Mouse (Mus musculus): Measurements from ENCODE around the gene Serpina12. TPM values are rescaled to one million over a fixed set of nuclear protein-coding genes. Genes with fewer than 3 reads are reported as not detected.

Serpina12 gene
- polyA plus RNA-seq, 1 experiment from 2014 or later: not detected

GRCm38 (mm10) chr12:104061862-104062261 lies 17.6 kb upstream of the Serpina12 start:
- Histone ChIP-seq H3K4me1 (ENCODE audit: control insufficient read depth, insufficient read depth, low read length) (no peaks in the 10 kb centered on the region), H3K36me3 (ENCODE audit: control insufficient read depth, insufficient read depth, low read length) (no peaks in the 10 kb centered on the region), H3K27me3 (replicated peaks; ENCODE audit: control insufficient read depth, insufficient read depth, low read length) (no peaks in the 10 kb centered on the region), H3K27ac (ENCODE audit: low read length) (no peak overlapping the region), H3K9me3 (ENCODE audit: control insufficient read depth, low read length) (no peaks in the 10 kb centered on the region), H3K4me3 (ENCODE audit: low read length) (no peak overlapping the region), H3K9ac (ENCODE audit: low read depth, low read length) (no peak overlapping the region), H3K4me2 (ENCODE audit: low read depth, low read length) (no peak overlapping the region)
- ATAC-seq: no peak
- 54% methylated on average over 2 of the region's 2 CpGs for WGBS

- Histone ChIP-seq H3K9me3 (ENCODE audit: control insufficient read depth, low read length) (no peaks in the 10 kb centered on the region), H3K4me2 (ENCODE audit: low read depth, low read length) (no peak overlapping the region)
These were observed 15.9 kb upstream of the Serpina12 start for GRCm38 (mm10) chr12:104060126-104060525.

GRCm38 (mm10) chr12:104057531-104057930 lies 13.3 kb upstream of the Serpina12 start:
- H3K27me3 ChIP-seq (replicated peaks; ENCODE audit: control insufficient read depth, insufficient read depth, low read length): no peaks in the 10 kb centered on the region
- ATAC-seq: no peak
- WGBS: 85% methylated on average over 7 of the region's 7 CpGs

More at GRCm38 (mm10) chr12:104060126-104060525, 15.9 kb upstream of the Serpina12 start:
- Histone ChIP-seq H3K27me3 (replicated peaks; ENCODE audit: control insufficient read depth, insufficient read depth, low read length) (no peaks in the 10 kb centered on the region), H3K27ac (ENCODE audit: low read length) (no peak overlapping the region), H3K9ac (ENCODE audit: low read depth, low read length) (no peak overlapping the region), H3K36me3 (ENCODE audit: control insufficient read depth, insufficient read depth, low read length) (no peaks in the 10 kb centered on the region), H3K4me3 (ENCODE audit: low read length) (no peak overlapping the region), H3K4me1 (ENCODE audit: control insufficient read depth, insufficient read depth, low read length) (no peaks in the 10 kb centered on the region)
- WGBS: 79% methylated on average over 6 of the region's 6 CpGs
- ATAC-seq: no peak

GRCm38 (mm10) chr12:104057050-104057449 lies 12.8 kb upstream of the Serpina12 start:
- Histone ChIP-seq H3K9me3 (ENCODE audit: control insufficient read depth, low read length) (no peaks in the 10 kb centered on the region), H3K4me2 (ENCODE audit: low read depth, low read length) (no peak overlapping the region), H3K27ac (ENCODE audit: low read length) (no peak overlapping the region), H3K4me1 (ENCODE audit: control insufficient read depth, insufficient read depth, low read length) (no peaks in the 10 kb centered on the region), H3K9ac (ENCODE audit: low read depth, low read length) (no peak overlapping the region), H3K27me3 (replicated peaks; ENCODE audit: control insufficient read depth, insufficient read depth, low read length) (no peaks in the 10 kb centered on the region), H3K36me3 (ENCODE audit: control insufficient read depth, insufficient read depth, low read length) (no peaks in the 10 kb centered on the region), H3K4me3 (ENCODE audit: low read length) (no peak overlapping the region)
- no peak for ATAC-seq
- 28% methylated on average over 4 of the region's 4 CpGs for WGBS

More at GRCm38 (mm10) chr12:104057531-104057930, 13.3 kb upstream of the Serpina12 start:
- Histone ChIP-seq H3K9me3 (ENCODE audit: control insufficient read depth, low read length) (no peaks in the 10 kb centered on the region), H3K9ac (ENCODE audit: low read depth, low read length) (no peak overlapping the region), H3K36me3 (ENCODE audit: control insufficient read depth, insufficient read depth, low read length) (no peaks in the 10 kb centered on the region), H3K27ac (ENCODE audit: low read length) (no peak overlapping the region), H3K4me1 (ENCODE audit: control insufficient read depth, insufficient read depth, low read length) (no peaks in the 10 kb centered on the region), H3K4me3 (ENCODE audit: low read length) (no peak overlapping the region), H3K4me2 (ENCODE audit: low read depth, low read length) (no peak overlapping the region)

GRCm38 (mm10) chr12:104055755-104056154 lies 11.5 kb upstream of the Serpina12 start:
- Histone ChIP-seq H3K4me3 (ENCODE audit: low read length) (no peak overlapping the region), H3K4me2 (ENCODE audit: low read depth, low read length) (no peak overlapping the region), H3K4me1 (ENCODE audit: control insufficient read depth, insufficient read depth, low read length) (no peaks in the 10 kb centered on the region), H3K9ac (ENCODE audit: low read depth, low read length) (no peak overlapping the region), H3K27ac (ENCODE audit: low read length) (no peak overlapping the region), H3K9me3 (ENCODE audit: control insufficient read depth, low read length) (no peaks in the 10 kb centered on the region), H3K36me3 (ENCODE audit: control insufficient read depth, insufficient read depth, low read length) (no peaks in the 10 kb centered on the region), H3K27me3 (replicated peaks; ENCODE audit: control insufficient read depth, insufficient read depth, low read length) (no peaks in the 10 kb centered on the region)
- no peak for ATAC-seq
- 74% methylated on average over 8 of the region's 8 CpGs for WGBS

GRCm38 (mm10) chr12:104053995-104054394 lies 9.8 kb upstream of the Serpina12 start:
- Histone ChIP-seq H3K27ac (ENCODE audit: low read length) (no peak overlapping the region), H3K27me3 (replicated peaks; ENCODE audit: control insufficient read depth, insufficient read depth, low read length) (no peaks in the 10 kb centered on the region), H3K9ac (ENCODE audit: low read depth, low read length) (no peak overlapping the region), H3K4me1 (ENCODE audit: control insufficient read depth, insufficient read depth, low read length) (no peaks in the 10 kb centered on the region), H3K9me3 (ENCODE audit: control insufficient read depth, low read length) (no peaks in the 10 kb centered on the region), H3K4me3 (ENCODE audit: low read length) (no peak overlapping the region), H3K4me2 (ENCODE audit: low read depth, low read length) (no peak overlapping the region), H3K36me3 (ENCODE audit: control insufficient read depth, insufficient read depth, low read length) (no peaks in the 10 kb centered on the region)
- ATAC-seq: no peak
- WGBS: 36% methylated on average over 1 of the region's 1 CpGs

GRCm38 (mm10) chr12:104045713-104046112 lies 1.5 kb upstream of the Serpina12 start:
- Histone ChIP-seq H3K36me3 (ENCODE audit: control insufficient read depth, insufficient read depth, low read length) (no peaks in the 10 kb centered on the region), H3K27ac (ENCODE audit: low read length) (no peak overlapping the region), H3K4me2 (ENCODE audit: low read depth, low read length) (no peak overlapping the region), H3K27me3 (replicated peaks; ENCODE audit: control insufficient read depth, insufficient read depth, low read length) (no peaks in the 10 kb centered on the region), H3K9ac (ENCODE audit: low read depth, low read length) (no peak overlapping the region), H3K4me1 (ENCODE audit: control insufficient read depth, insufficient read depth, low read length) (no peaks in the 10 kb centered on the region), H3K9me3 (ENCODE audit: control insufficient read depth, low read length) (no peaks in the 10 kb centered on the region), H3K4me3 (ENCODE audit: low read length) (no peak overlapping the region)
- WGBS: 71% methylated on average over 8 of the region's 8 CpGs
- ATAC-seq: no peak

GRCm38 (mm10) chr12:104042753-104043152 lies 1.5 kb downstream of the Serpina12 start:
- no peaks in the 10 kb centered on the region for H3K36me3 ChIP-seq (ENCODE audit: control insufficient read depth, insufficient read depth, low read length)
- H3K4me3 ChIP-seq (ENCODE audit: low read length): no peak overlapping the region
- no peak for ATAC-seq
- H3K4me2 ChIP-seq (ENCODE audit: low read depth, low read length): no peak overlapping the region
- H3K4me1 ChIP-seq (ENCODE audit: control insufficient read depth, insufficient read depth, low read length): no peaks in the 10 kb centered on the region
- no peak overlapping the region for H3K9ac ChIP-seq (ENCODE audit: low read depth, low read length)
- WGBS: 93% methylated on average over 2 of the region's 2 CpGs
- H3K27ac ChIP-seq (ENCODE audit: low read length): no peak overlapping the region
- H3K9me3 ChIP-seq (ENCODE audit: control insufficient read depth, low read length): no peaks in the 10 kb centered on the region
- H3K27me3 ChIP-seq (replicated peaks; ENCODE audit: control insufficient read depth, insufficient read depth, low read length): no peaks in the 10 kb centered on the region

- H3K9me3 ChIP-seq (ENCODE audit: control insufficient read depth, low read length): no peaks in the 10 kb centered on the region
- H3K27ac ChIP-seq (ENCODE audit: low read length): no peak overlapping the region
- H3K4me1 ChIP-seq (ENCODE audit: control insufficient read depth, insufficient read depth, low read length): no peaks in the 10 kb centered on the region
- no peaks in the 10 kb centered on the region for H3K36me3 ChIP-seq (ENCODE audit: control insufficient read depth, insufficient read depth, low read length)
- H3K4me3 ChIP-seq (ENCODE audit: low read length): no peak overlapping the region
- H3K4me2 ChIP-seq (ENCODE audit: low read depth, low read length): no peak overlapping the region
- ATAC-seq: no peak
- no peaks in the 10 kb centered on the region for H3K27me3 ChIP-seq (replicated peaks; ENCODE audit: control insufficient read depth, insufficient read depth, low read length)
- WGBS: 70% methylated on average over 6 of the region's 6 CpGs
- no peak overlapping the region for H3K9ac ChIP-seq (ENCODE audit: low read depth, low read length)
These were observed 2.8 kb downstream of the Serpina12 start for GRCm38 (mm10) chr12:104041401-104041800.

- 86% methylated on average over 7 of the region's 7 CpGs for WGBS
- no peak overlapping the region for H3K9ac ChIP-seq (ENCODE audit: low read depth, low read length)
These were observed 6.1 kb downstream of the Serpina12 start for GRCm38 (mm10) chr12:104038181-104038580.

More at GRCm38 (mm10) chr12:104038181-104038580, 6.1 kb downstream of the Serpina12 start:
- Histone ChIP-seq H3K36me3 (ENCODE audit: control insufficient read depth, insufficient read depth, low read length) (no peaks in the 10 kb centered on the region), H3K27me3 (replicated peaks; ENCODE audit: control insufficient read depth, insufficient read depth, low read length) (no peaks in the 10 kb centered on the region), H3K4me3 (ENCODE audit: low read length) (no peak overlapping the region), H3K4me1 (ENCODE audit: control insufficient read depth, insufficient read depth, low read length) (no peaks in the 10 kb centered on the region), H3K9me3 (ENCODE audit: control insufficient read depth, low read length) (no peaks in the 10 kb centered on the region), H3K4me2 (ENCODE audit: low read depth, low read length) (no peak overlapping the region), H3K27ac (ENCODE audit: low read length) (no peak overlapping the region)
- ATAC-seq: no peak

Data from intestine, embryonic 16.5 days (tissue).